In genomic region chr1:165585389-165586104, GRCm38 (mm10) we compare ENCODE assay signal across 10 mouse cellular contexts. TPM values are rescaled to one million over a fixed set of nuclear protein-coding genes. Genes with fewer than 3 reads are reported as not detected.
DNase-seq lines count a peak whose midpoint lies in the region; ATAC-seq lines count a peak whose summit lies in the region.
"Had no signal": no experiment of that assay in that cellular context is flagged by ENCODE, and none has a peak within 500 bp of the region (broad histone marks: within the 10 kb centered on the region; RNA-seq: fewer than 3 reads in every experiment).

No protein-coding gene starts in this region.

- WGBS in kidney, embryonic 15.5 days, result 69% methylated on average over 14 of the region's 14 CpGs
- WGBS in heart, embryonic 16.5 days, result 58% methylated on average over 14 of the region's 14 CpGs

- no peak overlapping the region for H3K9ac ChIP-seq in kidney, embryonic 15.5 days
- 0 out of 2 replicates have a peak overlapping the region, but pooled peaks have one; percentile 13 for H3K9ac ChIP-seq in heart, embryonic 16.5 days (ENCODE audit: low read length)
- H3K9ac ChIP-seq: embryonic facial prominence, embryonic 12.5 days had no signal

- H3K9me3 ChIP-seq in kidney, embryonic 15.5 days (replicated peaks), result no peaks in the 10 kb centered on the region
- no peaks in the 10 kb centered on the region for H3K9me3 ChIP-seq in heart, embryonic 16.5 days (replicated peaks; ENCODE audit: control insufficient read depth, low read length)
- H3K9me3 ChIP-seq: embryonic facial prominence, embryonic 12.5 days had no signal

- H3K4me2 ChIP-seq in kidney, embryonic 15.5 days, result no peak overlapping the region
- no peak overlapping the region for H3K4me2 ChIP-seq in heart, embryonic 16.5 days (ENCODE audit: low read depth, low read length)
- H3K4me2 ChIP-seq: embryonic facial prominence, embryonic 12.5 days had no signal

- DNase-seq in adrenal gland, postnatal 14 days, result peak; percentile 19
- no peak for DNase-seq in adrenal gland, postnatal 25 days
- no peak for DNase-seq in kidney, adult 18-20 months
- peak; percentile 19 for DNase-seq in ES-CJ7 (ENCODE audit: low read depth, low spot score)
- no peak for DNase-seq in spleen, postnatal 10 days (ENCODE audit: low spot score in 2 of 2)
- no peak for DNase-seq in ovary, postnatal 10 days (ENCODE audit: low spot score)
- DNase-seq: midbrain, embryonic 14.5 days had no signal

- no peak overlapping the region for H3K4me3 ChIP-seq in kidney, embryonic 15.5 days (replicated peaks)
- no peak overlapping the region for H3K4me3 ChIP-seq in heart, embryonic 16.5 days (ENCODE audit: low read length)
- H3K4me3 ChIP-seq: embryonic facial prominence, embryonic 12.5 days had no signal

- no peaks in the 10 kb centered on the region for H3K27me3 ChIP-seq in kidney, embryonic 15.5 days
- H3K27me3 ChIP-seq in heart, embryonic 16.5 days (ENCODE audit: control insufficient read depth, insufficient read depth, low read length), result no peaks in the 10 kb centered on the region
- H3K27me3 ChIP-seq: embryonic facial prominence, embryonic 12.5 days had no signal

- peak overlapping the region; percentile 10; the same call in 1 of the 2 replicates for H3K27ac ChIP-seq in kidney, embryonic 15.5 days
- peak overlapping the region; percentile 5; the same call in 1 of the 2 replicates for H3K27ac ChIP-seq in heart, embryonic 16.5 days (ENCODE audit: low read length)
- H3K27ac ChIP-seq: embryonic facial prominence, embryonic 12.5 days had no signal

- ATAC-seq in kidney, embryonic 15.5 days (replicated peaks; ENCODE audit: low FRiP score), result no peak
- no peak for ATAC-seq in heart, embryonic 16.5 days (replicated peaks; ENCODE audit: extremely low read depth, insufficient read depth, low FRiP score)

- H3K4me1 ChIP-seq in kidney, embryonic 15.5 days, result peaks cover 38% of the 10 kb centered on the region
- peaks cover 34% of the 10 kb centered on the region for H3K4me1 ChIP-seq in heart, embryonic 16.5 days (ENCODE audit: control insufficient read depth, insufficient read depth, low read length)

- peaks cover 3% of the 10 kb centered on the region; the same call in 1 of the 2 replicates for H3K36me3 ChIP-seq in kidney, embryonic 15.5 days
- H3K36me3 ChIP-seq in heart, embryonic 16.5 days (ENCODE audit: control insufficient read depth, insufficient read depth), result no peaks in the 10 kb centered on the region

RNA-seq across cellular contexts. Expression of gene Mpzl1, which starts 48.8 kb away (rescaled TPM):
- 39.1 and 40.4 TPM in 2 replicates for total RNA-seq in adrenal gland, postnatal 14 days (2021)
- 23.9 and 27.4 TPM in 2 replicates for total RNA-seq in adrenal gland, postnatal 25 days (2021)
- 203 and 207 TPM in 2 replicates for polyA plus RNA-seq in kidney, embryonic 15.5 days (2015; fragmentation: Nextera tagmentation; extraction: Ambion mirVana)
- 95.3 and 104 TPM in 2 replicates for polyA plus RNA-seq in heart, embryonic 16.5 days (2015; fragmentation: Nextera tagmentation; extraction: Ambion mirVana)

Comparison
In these comparisons a context has a peak if more than half of its experiments do, and no peak if none do; other contexts are left out.
1. DNase-seq: peak in adrenal gland, postnatal 14 days (single experiment) and ES-CJ7 (single experiment); none in adrenal gland, postnatal 25 days (single experiment), kidney, adult 18-20 months (single experiment), spleen, postnatal 10 days (0 of 2) and ovary, postnatal 10 days (single experiment).